Mouse (Mus musculus) cerebellum, postnatal 4 days (tissue): ENCODE results near the gene Adap1.
"Not testable (repeated sequence)": the region's sequence is repeated elsewhere in the genome, so short reads cannot be mapped to it uniquely, and the experiment has no call there.

Experiments
- DNase-seq, 2 experiments: peaks; one replicate each; pipeline ENCODE4 v3.0.0; 2022; ENCODE audit warnings: low spot score in 2 of 2, mixed read lengths in 1 of 2

The Adap1 gene

DNA sequence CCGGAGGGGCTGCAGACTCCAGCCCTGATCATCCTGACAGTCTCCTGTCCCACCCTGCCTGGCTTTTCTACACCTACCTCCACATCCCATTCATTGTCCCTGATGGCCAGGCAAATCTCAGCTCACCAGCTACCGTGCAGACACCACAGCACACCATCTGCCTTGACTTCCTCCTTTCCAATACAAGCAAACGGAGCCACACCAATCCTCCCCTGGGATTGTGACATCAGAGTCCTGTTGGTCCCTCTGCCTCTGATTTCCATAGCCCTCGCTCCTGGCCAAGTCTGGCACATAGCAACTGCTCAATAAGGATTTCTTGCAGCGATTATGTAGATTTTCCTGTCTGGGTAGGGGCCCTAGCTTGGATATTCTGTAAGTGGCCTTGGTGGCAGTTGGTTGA lies 25.7 kb upstream of the Adap1 start, which contains the start of gene Cox19:
Gene Cox19, minus strand, starts transcription at position 285 of the 400 bp plus-strand sequence.
- no peak for DNase-seq

DNA sequence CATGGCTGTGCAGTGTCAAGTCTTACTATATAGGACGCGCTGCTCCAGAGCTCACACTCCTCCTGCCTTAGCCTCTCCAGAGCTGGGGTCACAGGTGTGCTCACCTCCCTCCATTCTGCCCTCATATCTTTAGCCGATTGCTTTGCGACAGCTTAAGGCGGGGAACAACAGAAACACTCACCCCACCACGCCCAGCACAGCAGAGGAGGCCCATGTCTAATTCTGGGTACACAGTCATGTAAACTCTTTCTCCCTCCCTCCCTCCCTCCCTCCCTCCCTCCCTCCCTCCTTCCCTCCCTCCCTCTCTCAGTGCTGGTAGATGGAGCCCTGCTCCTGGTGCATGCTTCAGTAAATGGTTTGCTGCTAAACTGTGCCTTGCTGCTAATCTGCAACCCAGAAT lies 24.3 kb upstream of the Adap1 start:
- no peak for DNase-seq

DNA sequence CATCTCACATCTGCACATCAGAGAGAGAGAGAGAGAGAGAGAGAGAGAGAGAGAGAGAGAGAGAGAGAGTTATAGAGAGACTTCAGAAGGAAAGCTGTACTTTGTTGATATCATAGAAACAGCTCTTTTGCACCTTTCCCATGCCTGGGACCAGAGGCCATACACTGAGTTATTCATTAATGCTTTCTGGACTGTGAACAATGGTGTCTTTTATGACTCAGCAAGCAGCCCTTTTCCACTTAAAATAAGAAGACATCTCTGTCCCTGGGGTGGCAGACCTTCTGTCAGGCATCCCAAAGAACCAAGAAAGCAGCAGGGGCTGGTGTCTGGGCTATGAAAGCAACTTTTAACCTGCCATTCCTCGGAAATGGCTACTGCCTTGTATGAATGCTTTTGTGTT lies 21.8 kb upstream of the Adap1 start:
- no peak for DNase-seq

DNA sequence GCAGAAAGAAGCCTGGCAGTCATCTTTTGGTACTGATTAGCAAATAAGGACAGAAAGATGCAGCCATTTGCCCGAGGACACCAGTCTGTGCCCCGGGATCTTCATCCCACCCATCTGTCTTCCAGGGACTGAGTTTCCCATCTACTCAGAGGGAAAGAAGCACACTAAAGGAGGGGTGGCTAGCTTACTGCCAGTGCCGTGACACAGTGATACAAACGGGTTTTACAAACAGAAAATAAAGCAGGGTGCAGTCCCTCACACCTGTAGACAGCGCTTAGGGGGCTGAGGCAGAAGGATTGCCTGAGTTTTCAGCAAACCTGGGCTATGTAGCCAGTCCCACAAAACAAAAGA lies 19.9 kb upstream of the Adap1 start:
- no peak for DNase-seq

DNA sequence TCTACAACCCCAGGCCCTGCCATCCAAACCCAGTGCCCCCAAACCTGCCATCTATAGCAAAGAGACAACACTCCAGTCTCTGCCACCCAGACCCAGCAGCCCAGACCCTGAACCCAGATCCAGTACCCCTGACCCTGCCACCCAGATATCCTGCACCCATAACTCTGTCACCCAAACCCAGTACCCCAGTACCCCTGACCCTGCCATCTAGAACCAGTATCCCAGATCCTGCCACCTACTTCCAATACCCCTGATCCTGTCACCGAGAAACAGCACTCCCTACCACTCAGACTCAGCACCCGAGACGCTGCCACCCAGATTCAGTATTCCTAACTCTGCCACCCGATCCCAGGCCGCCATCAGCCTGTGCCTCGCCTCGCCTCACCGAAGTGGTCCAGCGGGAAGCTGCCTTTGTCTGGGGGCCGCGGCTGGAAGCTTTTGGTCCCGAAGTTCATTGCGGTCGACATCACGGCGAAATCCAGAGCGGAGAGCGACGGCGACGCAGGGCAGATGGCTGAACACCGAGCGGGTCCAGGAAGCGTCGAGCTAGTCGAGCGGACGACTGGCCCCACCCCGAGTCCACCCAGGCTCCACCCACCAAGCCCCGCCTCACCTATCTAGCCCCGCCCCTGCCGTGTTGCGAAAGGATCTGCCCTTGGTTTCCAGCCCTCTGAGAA lies 19.4 kb upstream of the Adap1 start:
- DNase-seq, result peak; percentile 84 to 90

DNA sequence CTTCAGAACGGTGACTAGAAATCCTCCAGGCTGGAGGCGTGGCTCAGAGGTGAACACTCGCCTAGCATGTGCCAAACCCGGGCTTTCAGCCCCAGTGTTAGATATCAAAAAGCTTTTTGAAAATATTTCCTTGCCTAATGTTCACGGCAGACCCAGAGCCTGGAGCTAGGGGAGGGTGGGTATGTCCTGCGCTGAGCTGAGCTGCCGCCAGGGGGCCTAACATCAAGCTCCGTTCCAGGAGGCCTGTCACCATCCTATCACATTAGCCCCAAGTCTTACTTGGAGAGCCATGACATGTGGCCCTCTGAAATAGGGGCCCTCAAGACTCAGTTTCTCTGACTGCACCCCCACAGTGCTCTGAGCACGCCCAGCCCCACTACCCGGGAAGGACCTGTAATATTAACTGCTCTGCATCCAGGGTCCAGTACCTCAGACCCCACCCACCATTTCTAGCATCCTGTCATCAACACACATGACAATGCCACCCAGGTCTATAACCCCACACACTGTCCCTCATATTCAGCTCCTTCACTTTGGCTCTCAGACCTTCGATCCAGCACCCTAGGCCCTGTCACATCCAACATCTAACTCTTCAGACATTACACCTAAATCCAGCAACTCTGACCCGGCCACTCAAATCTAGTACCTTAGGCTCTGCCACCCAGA lies 18.7 kb upstream of the Adap1 start:
- peak; percentile 80 to 81 for DNase-seq

DNA sequence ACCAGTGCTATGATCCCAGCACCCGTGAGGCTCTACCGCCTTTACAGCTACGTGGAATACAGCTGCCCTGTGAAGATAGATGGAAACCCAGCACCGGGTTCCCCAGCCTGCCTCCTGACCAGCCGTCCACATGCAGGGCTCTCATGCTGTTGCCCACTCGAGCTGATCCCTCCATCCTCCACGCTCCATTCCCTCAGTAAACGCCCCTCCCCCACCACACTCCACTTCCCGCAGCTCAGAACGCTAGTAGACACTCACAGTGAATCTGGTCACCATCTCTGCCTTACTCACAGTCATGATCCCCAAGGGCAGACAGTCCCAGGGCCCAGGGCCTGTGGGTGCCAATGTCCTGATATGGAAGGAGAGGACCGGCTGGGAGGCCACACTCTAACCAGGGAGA lies 13.5 kb upstream of the Adap1 start:
- DNase-seq, result no peak

DNA sequence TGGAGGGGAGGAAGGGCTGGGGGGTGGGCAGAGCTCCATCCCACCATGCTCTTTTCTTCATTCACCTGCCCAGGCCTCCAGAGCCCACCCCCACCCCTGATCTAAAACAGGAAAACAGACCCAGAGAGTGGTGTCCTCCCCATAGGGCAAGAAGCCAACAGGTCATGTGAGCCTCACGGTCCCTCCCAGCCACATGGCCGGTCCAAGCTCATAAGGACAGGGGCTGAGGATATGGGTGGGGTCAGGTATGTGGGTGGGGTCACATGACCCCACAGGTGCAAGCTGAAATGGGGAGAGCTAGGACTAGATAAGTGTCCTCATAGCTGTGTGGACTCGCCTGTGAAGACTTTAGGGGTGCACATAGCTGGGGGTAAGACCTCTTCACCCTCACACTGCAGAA lies 13.0 kb upstream of the Adap1 start:
- no peak for DNase-seq

DNA sequence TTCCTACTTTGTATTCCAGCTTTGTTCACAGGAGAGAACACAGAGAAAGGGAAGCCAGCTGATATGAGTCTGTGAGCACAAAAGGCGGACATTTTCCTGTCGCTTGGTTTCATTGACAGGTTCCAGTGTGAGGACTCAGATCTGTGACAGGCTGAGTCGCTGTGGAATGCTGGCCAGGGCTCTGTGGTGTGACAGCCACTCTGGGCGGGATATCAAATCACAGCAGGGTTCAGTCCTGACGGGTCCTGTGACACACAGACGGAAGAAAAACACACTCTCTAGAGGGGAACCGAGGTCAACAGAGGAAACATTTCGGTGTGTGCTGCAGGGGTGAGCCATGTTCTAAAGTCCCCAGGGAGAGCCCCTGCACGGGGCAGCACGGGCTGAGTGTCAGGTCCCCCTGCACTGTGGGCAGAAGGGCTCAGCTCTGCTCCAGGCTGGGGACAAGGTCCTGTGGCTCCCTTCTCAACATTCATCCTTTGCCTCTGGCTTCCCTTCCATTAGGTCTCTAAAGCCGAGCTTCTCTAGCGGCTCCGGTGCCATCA lies 12.5 kb upstream of the Adap1 start:
- DNase-seq, result peak in 1 of 2 experiments; percentile 53

DNA sequence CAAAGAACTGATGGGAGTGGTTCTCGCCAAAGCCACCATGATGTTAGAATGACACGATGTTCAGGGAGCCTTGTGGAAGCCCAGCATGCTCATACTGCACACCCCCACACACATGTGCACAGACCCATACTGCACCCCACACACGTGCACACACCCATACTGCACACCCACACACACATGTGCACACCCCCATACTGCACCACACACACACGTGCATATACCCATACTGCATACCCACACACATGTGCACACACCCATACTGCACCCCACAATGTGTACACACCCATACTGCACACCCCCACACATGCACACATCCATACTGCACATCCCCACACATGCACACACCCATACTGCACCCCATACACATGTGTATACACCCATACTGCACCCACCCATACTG lies 10.2 kb upstream of the Adap1 start:
- DNase-seq, result no peak

DNA sequence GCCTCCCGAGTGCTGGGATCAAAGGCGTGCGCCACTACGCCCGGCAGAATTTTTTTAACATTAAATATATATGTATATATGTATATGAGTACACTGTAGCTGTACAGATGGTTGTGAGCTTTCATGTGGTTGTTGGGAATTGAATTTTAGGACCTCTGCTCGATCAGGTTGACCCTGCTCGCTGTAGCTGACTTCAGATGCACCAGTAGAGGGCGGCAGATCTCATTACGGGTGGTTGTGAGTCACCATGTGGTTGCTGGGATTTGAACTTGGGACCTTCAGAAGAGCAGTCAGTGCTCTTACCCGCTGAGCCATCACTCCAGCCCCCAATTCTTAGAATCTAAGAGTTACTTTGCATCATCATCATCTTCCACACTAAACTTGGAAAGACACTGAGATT lies 9.0 kb upstream of the Adap1 start:
- not testable (repeated sequence) for DNase-seq

DNA sequence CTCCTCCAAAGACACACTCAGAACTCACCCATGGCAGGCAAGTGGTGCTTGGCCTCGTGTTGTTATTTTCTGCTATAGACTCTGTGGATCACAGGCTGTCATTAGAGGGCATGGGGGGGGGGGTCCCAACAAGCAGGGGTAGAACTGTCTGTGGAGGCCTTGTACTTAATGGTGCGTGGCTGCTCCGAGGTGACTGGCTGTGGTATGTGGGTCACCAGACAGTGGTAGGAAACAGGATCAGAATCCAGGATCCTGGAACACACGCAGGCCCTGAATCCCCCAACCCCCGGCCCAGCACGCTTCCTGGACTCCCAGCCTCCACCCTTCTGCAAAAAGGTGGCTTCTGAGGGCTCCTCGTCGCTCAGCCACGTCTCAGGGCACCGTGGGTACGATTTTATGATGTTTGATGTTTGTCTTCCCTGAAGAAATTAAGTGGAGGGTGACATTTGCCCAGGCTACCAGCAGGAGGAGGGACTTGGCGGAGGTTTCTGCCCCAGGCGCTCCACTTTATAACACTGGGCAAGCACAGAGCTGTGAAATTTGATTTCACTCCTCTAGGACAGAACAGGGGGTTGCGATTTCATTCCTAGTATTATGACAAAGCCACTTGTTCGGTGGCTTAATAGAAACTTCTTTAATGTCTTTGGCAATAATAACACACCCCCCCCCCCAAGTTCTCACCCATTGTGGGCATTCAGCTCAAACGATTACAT lies 8.0 kb upstream of the Adap1 start:
- DNase-seq, result no peak

DNA sequence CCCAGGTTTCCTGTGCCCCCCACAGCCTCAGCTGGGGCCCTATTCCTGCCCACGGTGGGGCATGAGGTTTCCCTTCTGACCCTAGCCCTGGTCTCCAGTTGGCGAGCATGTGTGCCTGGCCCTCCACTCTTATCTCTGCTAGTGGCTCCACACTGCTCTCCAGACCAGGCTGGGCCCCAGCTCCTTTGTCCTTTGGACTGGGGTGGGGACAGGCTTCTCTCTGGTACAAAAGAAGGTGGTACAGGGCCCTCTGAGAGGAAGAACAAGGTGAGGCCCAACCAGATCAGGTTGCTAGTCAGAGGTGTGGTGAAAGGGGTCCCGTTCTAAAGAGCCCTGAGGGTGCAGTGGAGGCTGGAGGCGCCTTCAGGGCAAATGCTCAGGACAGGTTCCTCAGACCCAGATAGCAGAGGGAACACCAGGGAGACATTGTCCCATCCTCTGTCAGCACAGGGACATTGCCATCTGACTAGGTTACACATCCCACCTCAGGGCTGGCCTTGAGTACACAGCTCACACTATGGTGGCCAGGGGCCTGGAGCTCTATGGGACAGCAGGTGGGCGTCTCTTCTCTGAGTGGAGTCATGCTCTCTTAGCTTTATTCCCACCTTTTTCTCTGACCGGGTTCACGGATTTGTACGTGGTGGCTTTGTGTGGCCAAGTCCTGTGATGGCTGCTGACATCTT lies 7.3 kb upstream of the Adap1 start:
- DNase-seq, result no peak

DNA sequence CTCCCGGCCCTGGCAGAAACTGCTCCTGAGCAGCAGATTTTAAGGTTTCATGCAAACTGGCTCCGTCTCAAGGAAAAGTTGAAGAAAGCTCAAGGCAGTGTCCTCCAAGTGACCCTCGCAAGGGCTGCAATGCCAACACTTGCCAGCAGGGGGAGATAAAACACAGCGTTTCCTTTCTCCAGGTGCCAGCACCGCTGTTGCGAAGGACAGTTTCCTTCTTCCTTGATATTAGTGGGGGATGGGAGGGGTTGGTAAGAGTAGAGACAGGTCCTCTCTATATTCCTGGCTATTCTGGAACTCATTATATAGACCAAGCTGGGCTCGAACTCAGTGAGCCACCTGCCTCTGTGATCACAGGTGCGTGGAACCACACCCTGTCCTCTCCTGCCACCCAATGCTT lies 6.3 kb upstream of the Adap1 start:
- peak; percentile 88 to 89 for DNase-seq

DNA sequence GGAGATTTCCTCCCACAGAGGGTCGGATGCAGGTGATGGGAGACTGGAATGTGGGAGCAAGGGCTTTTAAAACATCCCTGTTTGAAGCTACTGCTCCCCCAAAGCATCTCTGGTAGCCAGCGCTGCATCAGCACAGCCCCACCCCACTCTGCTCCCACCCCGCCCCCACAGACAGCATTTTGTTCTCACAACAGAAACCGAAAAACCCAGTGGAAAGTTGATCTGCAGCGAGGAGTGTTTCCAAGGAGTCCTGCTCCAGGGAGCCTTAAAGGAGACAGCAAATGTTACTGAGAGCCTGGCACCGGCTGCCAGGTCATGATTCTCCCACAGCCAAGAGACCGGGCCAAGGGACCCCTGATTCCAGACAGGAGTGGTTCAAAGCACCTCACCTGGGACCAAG lies 5.3 kb upstream of the Adap1 start:
- no peak for DNase-seq

DNA sequence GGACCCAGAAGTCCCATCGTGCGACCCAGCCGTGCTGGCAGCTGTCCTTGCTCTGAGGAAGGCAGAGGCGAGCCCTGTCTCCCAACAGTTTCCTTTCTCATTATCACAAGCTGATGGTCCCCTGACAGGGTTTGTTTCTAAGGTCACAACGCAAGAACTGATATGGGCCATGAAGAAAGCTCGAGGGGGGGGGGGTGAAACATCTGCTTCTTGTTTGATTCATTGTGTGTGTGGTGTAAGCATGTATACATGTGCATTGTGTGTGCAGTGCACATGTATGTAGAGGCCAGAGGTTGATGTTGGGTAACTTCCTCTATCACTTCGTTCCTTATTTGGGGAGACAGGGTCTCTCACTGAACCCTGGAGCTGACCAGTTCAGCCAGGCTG lies 2.2 kb upstream of the Adap1 start:
- DNase-seq, result no peak

DNA sequence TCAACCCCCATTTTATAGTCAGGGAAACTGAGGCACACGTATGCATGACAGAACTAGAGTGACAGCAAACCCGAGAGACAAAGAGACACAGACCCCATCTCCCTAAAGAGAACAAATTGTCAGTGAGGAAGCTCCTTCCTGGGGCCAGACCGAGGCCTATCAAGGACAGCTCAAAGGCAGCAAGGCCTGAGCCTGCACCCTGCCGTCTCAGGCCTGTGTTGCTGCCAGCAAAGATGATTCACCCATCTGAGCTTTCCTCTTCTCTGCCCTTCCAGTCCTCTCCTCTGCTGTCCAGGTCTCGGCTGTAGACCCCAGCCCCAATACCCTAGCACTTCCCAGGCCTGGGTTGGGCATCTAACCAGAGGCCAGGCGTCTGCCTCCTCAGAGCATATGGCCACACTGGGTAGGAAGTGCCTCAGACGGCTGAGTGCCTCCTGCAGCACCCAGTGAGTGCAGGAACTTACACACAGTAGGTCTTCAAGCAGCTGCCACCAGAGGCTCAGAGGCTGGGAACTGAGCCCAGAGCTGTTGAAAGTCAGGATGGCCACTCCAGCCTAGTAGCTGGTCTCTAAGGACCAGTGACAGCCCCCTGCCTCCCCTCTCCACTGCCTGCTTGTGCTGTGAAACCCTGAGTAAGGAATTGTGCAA lies 1.7 kb upstream of the Adap1 start:
- no peak for DNase-seq

DNA sequence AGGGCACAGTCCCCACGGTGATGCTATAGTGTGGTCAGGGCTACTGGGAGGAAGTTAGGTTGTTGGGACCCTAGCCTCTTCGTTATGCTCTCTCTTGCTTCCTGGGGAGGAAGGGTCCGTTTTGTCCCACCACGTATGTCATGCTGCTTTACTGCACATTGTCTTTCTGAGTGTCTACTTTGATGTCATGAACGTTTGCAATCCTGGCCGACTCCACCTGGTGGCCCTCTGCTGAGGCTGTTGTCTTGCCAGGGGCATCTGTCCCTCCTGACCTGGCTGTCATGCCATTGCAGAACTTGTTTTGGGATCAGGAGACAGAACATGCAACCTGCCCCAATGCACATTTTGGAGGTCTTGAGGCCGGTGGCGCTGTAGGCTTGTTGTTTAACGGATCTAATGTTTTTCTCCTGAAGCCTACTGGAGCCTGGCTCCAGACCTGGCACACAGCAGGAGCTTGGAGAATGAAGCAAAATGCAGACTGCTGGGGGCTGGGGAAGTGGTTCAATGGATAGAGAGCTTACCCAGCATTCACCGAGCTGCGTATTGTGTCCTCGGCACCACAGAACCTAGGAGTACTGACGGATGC lies 782 bp upstream of the Adap1 start:
- no peak for DNase-seq

DNA sequence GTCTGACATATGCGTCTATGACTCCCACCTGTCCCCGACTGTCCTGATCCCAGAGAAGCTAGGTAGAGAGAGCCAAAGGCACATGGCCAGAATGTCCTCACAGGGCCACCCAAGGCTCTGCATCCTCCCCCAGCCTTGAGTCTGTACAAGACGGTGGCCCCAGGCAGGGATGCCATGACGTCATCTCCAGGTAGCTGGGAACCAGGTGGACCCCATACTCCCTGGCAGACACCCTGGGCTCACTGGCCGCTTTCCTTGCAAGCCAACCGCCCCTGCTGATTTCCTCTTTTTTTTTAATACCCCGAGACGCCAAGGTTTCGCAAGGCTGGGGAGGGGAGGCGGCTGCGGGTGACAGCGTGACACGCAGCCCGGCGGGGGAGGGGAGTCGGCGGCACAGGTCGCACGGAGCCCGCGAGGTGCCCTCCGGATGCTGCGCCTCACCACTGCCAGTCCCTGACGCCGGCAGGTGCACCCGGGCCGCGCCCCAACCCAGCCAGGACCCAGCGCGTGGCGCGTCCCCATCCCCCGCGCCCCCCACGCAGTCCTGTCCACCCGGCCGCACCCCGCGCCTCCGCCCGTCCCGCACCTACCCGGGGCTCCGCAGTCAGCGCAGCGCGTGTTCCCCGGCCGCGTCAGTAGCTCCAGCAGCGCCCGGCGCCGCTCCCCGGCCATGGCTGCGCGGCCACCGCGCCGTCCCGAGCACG lies 579 bp downstream of the Adap1 start:
- DNase-seq, result no peak

DNA sequence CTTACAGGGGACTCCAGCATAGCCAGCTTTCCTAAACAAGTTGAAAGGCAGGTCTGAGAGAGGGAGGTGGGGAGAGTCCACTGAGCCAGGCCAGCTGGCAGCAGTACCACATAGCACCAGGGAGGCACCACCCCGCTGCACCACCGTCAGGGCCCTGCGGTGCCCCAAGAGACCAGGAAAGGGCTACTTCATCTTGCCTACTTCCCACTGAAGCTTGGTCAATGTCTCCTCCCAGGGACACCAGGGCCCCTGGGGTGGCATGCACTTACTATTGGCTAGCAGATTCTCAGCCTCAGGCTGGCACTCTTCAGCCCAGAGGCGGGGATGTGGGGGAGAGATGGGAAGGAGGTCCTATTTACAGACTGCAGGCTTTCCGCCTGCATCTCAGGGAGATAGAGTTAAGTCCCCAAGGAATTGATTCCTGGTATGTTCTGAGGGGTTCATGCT lies 1.4 kb downstream of the Adap1 start:
- no peak for DNase-seq
